ENCODE assay signal across 14 mouse cellular contexts in genomic region chr16:35223930-35224329, GRCm38 (mm10).
DNase-seq lines count a peak whose midpoint lies in the region; ATAC-seq and TF ChIP-seq lines count a peak whose summit lies in the region.
"Had no signal": no experiment of that assay in that cellular context is flagged by ENCODE, and none has a peak within 500 bp of the region (broad histone marks: within the 10 kb centered on the region; RNA-seq: fewer than 3 reads in every experiment).

No protein-coding gene starts in this region.

- no peaks in the 10 kb centered on the region for H3K9me3 ChIP-seq in heart, embryonic 13.5 days
- H3K9me3 ChIP-seq in midbrain, postnatal 0 days (ENCODE audit: low read length), result no peaks in the 10 kb centered on the region
- no peaks in the 10 kb centered on the region for H3K9me3 ChIP-seq in midbrain, embryonic 10.5 days (replicated peaks)
- H3K9me3 ChIP-seq in forebrain, postnatal 0 days (ENCODE audit: low read length), result no peaks in the 10 kb centered on the region
- H3K9me3 ChIP-seq: embryonic facial prominence, embryonic 15.5 days; kidney, embryonic 15.5 days; liver, embryonic 12.5 days; midbrain, embryonic 12.5 days had no signal

- H3K4me3 ChIP-seq in heart, embryonic 13.5 days, result peak overlapping the region; percentile 7
- no peak overlapping the region for H3K4me3 ChIP-seq in midbrain, postnatal 0 days (ENCODE audit: low read depth, low read length)
- no peak overlapping the region for H3K4me3 ChIP-seq in midbrain, embryonic 10.5 days
- no peak overlapping the region for H3K4me3 ChIP-seq in forebrain, postnatal 0 days (ENCODE audit: low read depth, low read length)
- H3K4me3 ChIP-seq: embryonic facial prominence, embryonic 15.5 days; kidney, embryonic 15.5 days; liver, embryonic 12.5 days; midbrain, embryonic 12.5 days had no signal

- H3K27me3 ChIP-seq in heart, embryonic 13.5 days (replicated peaks), result peaks cover 24% of the 10 kb centered on the region
- H3K27me3 ChIP-seq in midbrain, postnatal 0 days (ENCODE audit: insufficient read depth, low read length), result no peaks in the 10 kb centered on the region
- no peaks in the 10 kb centered on the region for H3K27me3 ChIP-seq in midbrain, embryonic 10.5 days (ENCODE audit: low read depth, poor library complexity, severe bottlenecking)
- no peaks in the 10 kb centered on the region for H3K27me3 ChIP-seq in forebrain, postnatal 0 days (ENCODE audit: insufficient read depth, low read length)
- H3K27me3 ChIP-seq: embryonic facial prominence, embryonic 15.5 days; kidney, embryonic 15.5 days; midbrain, embryonic 12.5 days had no signal

- peak overlapping the region; percentile 96 for H3K27ac ChIP-seq in heart, embryonic 13.5 days (replicated peaks)
- no peak overlapping the region for H3K27ac ChIP-seq in midbrain, postnatal 0 days (ENCODE audit: low read depth, low read length)
- H3K27ac ChIP-seq in midbrain, embryonic 10.5 days (replicated peaks), result no peak overlapping the region
- no peak overlapping the region for H3K27ac ChIP-seq in forebrain, postnatal 0 days (ENCODE audit: low read depth, low read length)
- H3K27ac ChIP-seq: embryonic facial prominence, embryonic 15.5 days; kidney, embryonic 15.5 days; liver, embryonic 12.5 days; midbrain, embryonic 12.5 days had no signal

- 38% methylated on average over 4 of the region's 4 CpGs for WGBS in heart, embryonic 13.5 days
- 73% methylated on average over 4 of the region's 4 CpGs for WGBS in midbrain, postnatal 0 days
- 87% methylated on average over 4 of the region's 4 CpGs for WGBS in midbrain, embryonic 10.5 days
- 41% methylated on average over 4 of the region's 4 CpGs for WGBS in forebrain, postnatal 0 days

- no peak for DNase-seq in heart, adult 8-10 months (ENCODE audit: low spot score)
- DNase-seq in midbrain, postnatal 0 days (ENCODE audit: low spot score), result peak; percentile 83
- DNase-seq in midbrain, embryonic 10.5 days (ENCODE audit: low spot score), result no peak
- peak; percentile 59 to 60 for DNase-seq in cerebellum, adult 18-20 months
- DNase-seq in forebrain, postnatal 0 days, result peak; percentile 46
- DNase-seq in embryo, embryonic 11 days, result no peak
- DNase-seq in gastrocnemius, postnatal 4 days (ENCODE audit: low spot score in 2 of 2), result no peak
- DNase-seq: lung, postnatal 10 days; spleen, adult 18-20 months had no signal

- H3K36me3 ChIP-seq in heart, embryonic 13.5 days, result no peaks in the 10 kb centered on the region
- no peaks in the 10 kb centered on the region; the same call in 1 of the 2 replicates for H3K36me3 ChIP-seq in midbrain, postnatal 0 days (ENCODE audit: insufficient read depth, low read length)
- H3K36me3 ChIP-seq in midbrain, embryonic 10.5 days, result no peaks in the 10 kb centered on the region
- no peaks in the 10 kb centered on the region for H3K36me3 ChIP-seq in forebrain, postnatal 0 days (ENCODE audit: insufficient read depth)
- H3K36me3 ChIP-seq: embryonic facial prominence, embryonic 15.5 days; kidney, embryonic 15.5 days; liver, embryonic 12.5 days; midbrain, embryonic 12.5 days had no signal

- no peak for ATAC-seq in heart, embryonic 13.5 days (ENCODE audit: extremely low read depth, insufficient number of reproducible peaks, low FRiP score, low TSS enrichment)
- ATAC-seq in midbrain, postnatal 0 days (ENCODE audit: low FRiP score), result no peak; the same call in 1 of the 2 replicates
- peak; percentile 88 for ATAC-seq in forebrain, postnatal 0 days
- ATAC-seq: liver, embryonic 12.5 days had no signal

- H3K4me1 ChIP-seq in heart, embryonic 13.5 days, result peaks cover 97% of the 10 kb centered on the region
- H3K4me1 ChIP-seq in midbrain, postnatal 0 days (ENCODE audit: insufficient read depth, low read length), result no peaks in the 10 kb centered on the region
- H3K4me1 ChIP-seq in midbrain, embryonic 10.5 days, result peaks cover 15% of the 10 kb centered on the region
- peaks cover 6% of the 10 kb centered on the region; the same call in 1 of the 2 replicates for H3K4me1 ChIP-seq in forebrain, postnatal 0 days (ENCODE audit: insufficient read depth)
- H3K4me1 ChIP-seq: embryonic facial prominence, embryonic 15.5 days; kidney, embryonic 15.5 days; liver, embryonic 12.5 days had no signal

- TF ChIP-seq CTCF in midbrain, postnatal 0 days (IDR thresholded peaks at IDR 0.05), result no peak
- no peak for TF ChIP-seq CTCF in forebrain, postnatal 0 days (IDR thresholded peaks at IDR 0.05; ENCODE audit: low read depth)

- peak overlapping the region; percentile 68 for H3K9ac ChIP-seq in heart, embryonic 13.5 days
- no peak overlapping the region for H3K9ac ChIP-seq in midbrain, postnatal 0 days (replicated peaks; ENCODE audit: low read length, poor library complexity, severe bottlenecking)
- no peak overlapping the region for H3K9ac ChIP-seq in forebrain, postnatal 0 days
- H3K9ac ChIP-seq: embryonic facial prominence, embryonic 15.5 days; kidney, embryonic 15.5 days; liver, embryonic 12.5 days; midbrain, embryonic 12.5 days had no signal

- H3K4me2 ChIP-seq in heart, embryonic 13.5 days, result peak overlapping the region; percentile 55
- no peak overlapping the region for H3K4me2 ChIP-seq in midbrain, postnatal 0 days (ENCODE audit: low read depth, low read length, poor library complexity, severe bottlenecking)
- no peak overlapping the region for H3K4me2 ChIP-seq in forebrain, postnatal 0 days (ENCODE audit: low read depth)
- H3K4me2 ChIP-seq: embryonic facial prominence, embryonic 15.5 days; kidney, embryonic 15.5 days; liver, embryonic 12.5 days; midbrain, embryonic 12.5 days had no signal

Comparison
In these comparisons a context has a peak if more than half of its experiments do, and no peak if none do; other contexts are left out.
1. DNase-seq: peak in midbrain, postnatal 0 days (single experiment), cerebellum, adult 18-20 months (2 of 2) and forebrain, postnatal 0 days (single experiment); none in heart, adult 8-10 months (single experiment), midbrain, embryonic 10.5 days (single experiment), embryo, embryonic 11 days (single experiment) and gastrocnemius, postnatal 4 days (0 of 2).